Mouse (Mus musculus) testis, postnatal 10 days (tissue): Measurements from ENCODE around the gene Samd10.

Experiments
- DNase-seq: peaks from one replicate; pipeline ENCODE4 v3.0.0; 2021; ENCODE audit warnings: low spot score

The Samd10 gene

DNA sequence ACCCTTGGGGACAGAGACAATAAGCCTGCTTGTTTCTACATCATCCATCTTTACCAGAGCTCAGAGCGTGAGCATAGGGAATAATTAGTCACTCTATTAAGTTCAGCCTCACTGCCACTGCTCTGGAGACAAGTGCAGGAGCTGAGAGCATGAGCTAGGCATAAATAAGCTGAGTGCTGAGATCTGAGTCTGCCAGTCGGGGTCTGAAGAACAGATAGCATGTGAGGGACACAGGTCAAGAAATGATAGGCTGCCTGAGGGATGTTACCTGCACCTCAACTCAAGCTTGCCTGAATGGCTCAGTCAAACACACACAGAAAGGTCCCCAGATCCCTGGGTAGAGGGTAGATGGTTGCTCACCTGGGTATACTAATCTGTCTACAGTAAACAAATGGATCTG is 21.9 kb downstream of the Samd10 start:
- peak; percentile 36 for DNase-seq

- DNase-seq: no peak
Measured at GRCm38 (mm10) chr2:181576613-181577012, 22.4 kb downstream of the Samd10 start.

- peak; percentile 32 for DNase-seq
Measured at GRCm38 (mm10) chr2:181574921-181575545, 24.0 kb downstream of the Samd10 start.

GRCm38 (mm10) chr2:181573961-181574360 is 25.1 kb downstream of the Samd10 start:
- DNase-seq: peak; percentile 32

DNA sequence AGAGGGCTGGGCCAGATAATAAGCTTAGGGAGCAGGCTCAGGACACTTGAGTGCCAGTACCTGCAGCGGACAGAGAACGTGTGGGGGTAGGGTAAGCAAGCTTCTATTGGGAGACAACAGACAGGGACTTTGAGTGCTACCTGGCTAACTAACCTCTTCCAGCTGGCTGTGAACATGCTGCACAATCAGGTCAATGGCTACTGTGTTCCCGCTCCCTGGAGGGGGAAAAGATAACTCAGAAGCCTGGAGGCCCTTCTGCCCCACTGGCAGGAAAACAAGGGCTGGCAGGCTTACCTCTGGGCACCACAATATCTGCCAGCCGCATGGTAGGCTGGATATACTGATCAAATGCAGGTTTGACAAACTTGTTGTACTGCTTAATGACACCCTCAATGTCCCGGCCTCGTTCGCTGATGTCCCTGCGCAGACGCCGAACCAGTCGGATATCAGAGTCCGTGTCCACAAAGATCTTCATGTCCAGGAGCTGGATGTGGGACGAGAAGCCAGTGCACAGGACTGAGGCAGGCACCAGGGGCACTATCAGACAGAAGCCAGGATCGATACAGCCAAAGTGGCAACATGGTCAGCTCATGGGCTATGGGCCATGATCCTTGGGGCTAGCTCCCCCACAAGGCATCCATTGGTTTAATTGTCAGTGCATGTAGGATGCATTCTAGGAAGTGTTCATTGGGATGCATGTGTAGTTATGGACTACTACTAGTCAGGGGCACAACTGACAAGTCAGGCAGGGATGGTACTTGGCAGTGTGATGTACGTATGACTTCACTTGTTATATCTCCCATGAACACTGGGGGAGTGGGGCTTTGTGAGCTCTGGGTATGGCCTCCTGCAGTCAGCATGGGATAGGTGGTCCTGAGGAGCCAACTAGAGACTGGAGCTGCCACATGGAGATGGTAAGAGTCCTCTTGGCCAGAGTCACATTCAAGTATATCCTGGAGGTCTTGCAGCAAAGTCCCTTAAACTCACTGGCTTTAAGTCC is 25.8 kb downstream of the Samd10 start:
- peak; percentile 41 for DNase-seq

DNA sequence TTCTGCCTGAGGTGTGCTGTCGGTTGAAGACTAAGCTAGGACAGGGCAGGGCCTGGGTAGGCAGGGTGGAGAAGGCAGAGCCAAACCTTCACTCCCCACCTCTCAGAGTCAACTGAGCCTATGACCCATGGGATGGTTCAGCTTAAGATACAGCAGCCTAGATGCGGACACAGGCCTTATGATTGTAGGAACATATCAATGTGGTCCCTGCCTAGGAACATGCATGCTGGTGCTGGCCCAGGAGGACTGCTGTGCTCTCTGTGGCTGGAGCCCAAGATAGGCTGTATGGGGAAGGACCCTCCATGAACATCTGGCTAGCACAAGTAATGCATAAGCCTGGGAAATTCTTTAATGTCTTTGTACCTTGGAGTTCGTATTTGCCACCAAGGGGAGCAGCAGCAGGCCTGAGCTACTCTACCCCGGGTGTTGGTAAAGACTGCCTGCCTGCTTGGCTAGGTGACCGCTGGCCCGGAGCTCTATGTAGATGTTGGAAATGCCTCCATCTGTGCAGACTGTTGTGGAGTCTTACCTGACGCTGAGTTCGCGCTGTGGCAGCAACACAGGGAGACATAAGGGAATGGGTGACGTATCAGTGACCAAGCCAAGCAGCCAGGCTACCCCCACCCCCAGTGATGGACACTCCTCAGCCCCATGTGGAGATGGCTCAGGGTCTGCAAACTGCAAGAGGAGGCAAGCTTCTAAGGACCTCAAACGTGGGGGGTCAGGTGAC is 26.9 kb downstream of the Samd10 start:
- peak; percentile 36 for DNase-seq

DNA sequence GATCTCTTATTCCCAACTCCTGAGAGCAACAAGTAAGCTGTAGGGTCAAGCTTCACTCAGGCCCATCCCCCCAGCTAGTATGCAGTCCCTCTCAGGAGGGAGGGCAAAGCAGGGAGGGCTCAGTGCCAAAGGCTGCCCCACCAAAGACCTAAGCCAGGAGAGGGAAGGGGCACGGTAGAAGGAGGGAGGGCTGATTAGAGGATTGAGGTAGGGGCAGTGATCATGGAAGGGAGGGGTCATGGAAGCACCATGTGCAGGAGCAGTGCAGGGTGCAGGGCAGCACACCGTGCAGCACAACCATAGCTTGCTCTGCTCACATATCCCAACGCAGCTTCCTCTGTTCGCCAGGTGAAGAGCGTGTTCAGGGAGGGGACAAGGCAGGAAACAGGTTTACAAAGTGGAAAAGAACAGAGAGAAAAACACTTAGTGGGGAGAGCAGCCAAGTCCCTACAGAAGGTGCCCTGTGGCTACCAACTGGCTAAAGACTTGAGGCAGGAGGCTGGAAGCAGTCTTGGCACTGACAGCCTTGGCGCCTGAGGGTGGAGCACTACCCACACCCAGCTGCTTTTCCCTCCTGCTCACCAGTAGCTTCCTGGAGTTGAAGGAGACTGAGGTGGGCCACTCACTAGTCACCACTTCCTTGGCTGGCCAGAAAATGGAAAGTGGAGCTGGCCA is 28.0 kb downstream of the Samd10 start:
- peak; percentile 42 for DNase-seq

DNA sequence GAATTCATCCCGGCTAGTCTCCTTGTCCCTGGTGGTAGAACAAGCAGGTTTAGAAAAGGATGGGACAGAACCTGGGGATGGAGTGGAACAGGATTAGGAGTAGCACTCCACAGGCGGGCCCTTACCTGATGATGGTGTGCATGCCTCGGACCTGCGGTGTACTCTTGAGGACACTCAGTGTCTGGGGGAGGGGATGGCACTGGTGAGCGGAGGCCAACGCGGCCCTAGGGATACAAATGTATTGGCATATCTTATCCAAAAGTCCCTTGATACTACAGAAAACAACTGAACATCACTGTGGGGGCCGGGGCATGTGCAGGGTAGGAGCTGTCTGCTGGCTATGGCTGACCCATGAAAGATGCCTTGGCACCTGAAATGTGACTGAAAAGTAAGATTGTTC is 28.6 kb downstream of the Samd10 start:
- peak; percentile 45 for DNase-seq

- DNase-seq: no peak
Measured at GRCm38 (mm10) chr2:181569856-181570255, 29.2 kb downstream of the Samd10 start.

DNA sequence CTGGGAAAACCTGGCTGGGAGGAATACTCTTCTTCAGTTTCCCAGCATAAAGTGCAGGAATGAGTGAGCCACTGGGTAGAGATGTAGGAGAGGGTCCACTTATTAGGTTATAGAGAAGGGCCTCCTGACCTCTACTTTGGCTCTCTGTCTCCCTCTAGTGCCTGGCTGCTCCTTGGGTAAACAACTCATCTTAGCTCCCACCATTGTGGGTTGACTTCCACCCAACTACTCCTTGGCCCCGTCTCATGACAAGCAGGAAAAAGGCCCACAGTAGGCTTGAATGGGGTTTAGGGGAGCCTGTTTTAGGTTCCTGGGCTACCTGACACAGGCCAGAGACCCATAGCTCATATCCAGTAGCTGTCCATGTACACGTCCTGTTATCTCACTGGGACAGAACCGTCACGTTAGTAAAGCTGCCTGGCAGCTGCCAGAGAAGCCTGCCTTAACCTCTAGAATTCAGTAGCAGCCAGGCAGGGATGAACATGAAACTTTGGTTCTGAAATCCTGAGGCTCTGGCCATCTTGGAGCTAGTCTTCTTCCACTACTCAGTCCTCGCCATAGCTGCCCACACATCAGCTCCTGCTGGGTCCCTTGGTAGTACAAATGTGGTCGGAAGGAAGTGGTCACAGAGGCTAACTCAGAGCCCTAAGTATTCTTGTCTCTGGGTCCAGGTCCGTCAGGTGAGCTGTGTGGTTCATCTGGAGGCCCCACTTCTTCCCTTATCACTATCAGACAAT is 30.6 kb downstream of the Samd10 start:
- DNase-seq: peak; percentile 67

- no peak for DNase-seq
Measured at GRCm38 (mm10) chr2:181567338-181567737, 31.7 kb downstream of the Samd10 start.

- DNase-seq: no peak
Measured at GRCm38 (mm10) chr2:181553772-181554171, 45.2 kb downstream of the Samd10 start.

DNA sequence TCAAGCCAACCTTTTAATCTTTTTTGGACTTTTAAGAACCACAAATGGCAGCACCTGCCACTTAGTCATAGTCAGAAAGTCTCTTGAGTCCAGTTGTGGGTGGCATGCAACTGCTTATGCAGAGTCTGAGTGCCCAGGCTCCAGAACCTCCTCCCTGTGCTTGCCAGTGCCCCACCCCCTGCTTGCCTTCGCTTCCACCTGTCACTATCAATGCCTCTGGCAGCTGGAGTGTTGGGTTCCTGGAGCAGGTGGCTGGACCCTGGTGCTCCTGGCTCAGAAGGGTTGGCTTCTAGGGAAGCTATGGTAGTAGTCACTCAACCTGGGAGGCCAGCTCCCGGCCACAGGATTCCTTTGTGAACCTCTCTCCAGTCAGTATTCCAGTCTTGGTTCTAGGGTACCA is 48.8 kb downstream of the Samd10 start:
- DNase-seq: no peak

DNA sequence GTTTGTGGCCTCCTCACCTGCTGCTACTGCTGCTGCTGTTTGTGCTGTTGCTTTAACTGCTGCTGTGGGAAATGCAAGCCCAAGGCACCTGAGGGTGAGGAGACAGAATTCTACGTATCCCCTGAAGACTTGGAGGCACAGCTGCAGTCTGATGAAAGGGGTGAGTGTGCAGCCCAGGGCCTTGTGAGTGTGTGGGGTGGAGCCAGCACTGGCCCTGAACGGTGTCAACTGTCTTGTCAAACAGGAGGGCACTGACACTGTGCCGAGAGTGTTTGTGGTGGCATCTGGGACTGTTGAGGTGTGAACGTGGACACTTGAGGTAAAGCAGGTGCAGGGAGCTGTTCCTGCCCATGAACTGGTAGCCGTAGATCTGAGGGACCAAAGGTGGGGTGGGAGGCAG is 50.3 kb downstream of the Samd10 start:
- DNase-seq: no peak

GRCm38 (mm10) chr2:181548227-181548626 is 50.8 kb downstream of the Samd10 start:
- DNase-seq: no peak

DNA sequence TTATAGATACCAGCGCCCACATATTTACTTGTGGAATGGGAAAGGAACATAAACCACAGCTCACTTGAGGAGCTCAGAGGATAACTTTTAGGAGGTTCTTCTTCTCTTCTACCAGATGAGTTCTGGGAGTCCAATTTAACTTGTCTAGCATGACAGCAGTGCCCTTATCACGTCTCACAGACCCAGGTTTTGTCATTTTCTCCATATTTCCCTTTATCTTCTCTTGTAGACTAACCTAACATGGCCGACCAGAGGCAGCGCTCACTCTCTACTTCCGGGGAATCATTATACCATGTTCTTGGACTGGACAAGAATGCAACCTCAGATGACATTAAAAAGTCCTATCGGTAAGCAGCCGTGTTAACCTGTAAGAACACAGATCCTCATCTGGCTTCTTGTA is 52.9 kb downstream of the Samd10 start:
- no peak for DNase-seq
